Mouse (Mus musculus): ENCODE data around the gene Cox8b.
A peak's percentile ranks its signal among the peaks of the same experiment; 100 is the strongest.
"Not testable (repeated sequence)": the region's sequence is repeated elsewhere in the genome, so short reads cannot be mapped to it uniquely, and the experiment has no call there.

The Cox8b gene

GRCm38 (mm10) chr7:140912846-140913482 lies 12.7 kb upstream of the Cox8b start:
- DNase-seq: no peak

- DNase-seq: no peak
These were observed 12.0 kb upstream of the Cox8b start for GRCm38 (mm10) chr7:140912293-140912692.

GRCm38 (mm10) chr7:140908634-140909107 lies 8.4 kb upstream of the Cox8b start:
- peak; percentile 82 for DNase-seq

GRCm38 (mm10) chr7:140908181-140908580 lies 7.9 kb upstream of the Cox8b start:
- no peak for DNase-seq

GRCm38 (mm10) chr7:140907697-140908096 lies 7.5 kb upstream of the Cox8b start:
- no peak for DNase-seq

- no peak for DNase-seq
These were observed 6.9 kb upstream of the Cox8b start for GRCm38 (mm10) chr7:140907131-140907530.

- DNase-seq: no peak
These were observed 5.4 kb upstream of the Cox8b start for GRCm38 (mm10) chr7:140905642-140906081.

- peak; percentile 82 for DNase-seq
These were observed 3.0 kb upstream of the Cox8b start for GRCm38 (mm10) chr7:140903212-140903611.

GRCm38 (mm10) chr7:140902036-140902875 lies 2.0 kb upstream of the Cox8b start:
- DNase-seq: no peak

- DNase-seq: no peak
These were observed 1.1 kb downstream of the Cox8b start for GRCm38 (mm10) chr7:140899121-140899520.

GRCm38 (mm10) chr7:140897863-140898262 lies 2.4 kb downstream of the Cox8b start:
- DNase-seq: no peak

- DNase-seq: no peak
These were observed 5.6 kb downstream of the Cox8b start for GRCm38 (mm10) chr7:140894611-140895010.

- DNase-seq: no peak
These were observed 6.2 kb downstream of the Cox8b start for GRCm38 (mm10) chr7:140894031-140894430.

GRCm38 (mm10) chr7:140890636-140891035 lies 9.6 kb downstream of the Cox8b start:
- DNase-seq: not testable (repeated sequence)

GRCm38 (mm10) chr7:140882469-140882803 lies 17.8 kb downstream of the Cox8b start:
- no peak for DNase-seq

- peak; percentile 95 for DNase-seq
These were observed 18.4 kb downstream of the Cox8b start, which contains the start of the genes Psmd13 and Sirt3 for GRCm38 (mm10) chr7:140881696-140882468. TSS of gene Psmd13 (plus strand) at chr7:140881968. TSS of gene Sirt3 (minus strand) at chr7:140882309.

GRCm38 (mm10) chr7:140880865-140881515 lies 19.3 kb downstream of the Cox8b start:
- no peak for DNase-seq

GRCm38 (mm10) chr7:140880419-140880818 lies 19.8 kb downstream of the Cox8b start:
- DNase-seq: no peak

- no peak for DNase-seq
These were observed 20.9 kb downstream of the Cox8b start for GRCm38 (mm10) chr7:140879355-140879754.

GRCm38 (mm10) chr7:140877364-140877763 lies 22.9 kb downstream of the Cox8b start:
- DNase-seq: no peak

GRCm38 (mm10) chr7:140874224-140874623 lies 26.0 kb downstream of the Cox8b start:
- DNase-seq: no peak

GRCm38 (mm10) chr7:140864761-140865160 lies 35.5 kb downstream of the Cox8b start:
- no peak for DNase-seq

- DNase-seq: no peak
These were observed 39.5 kb downstream of the Cox8b start for GRCm38 (mm10) chr7:140860728-140861127.

Measured in thymus, postnatal 14 days (tissue).